Mouse (Mus musculus): Measurements from ENCODE around the gene Mast4. TPM values are rescaled to one million over a fixed set of nuclear protein-coding genes. Genes with fewer than 3 reads are reported as not detected.

Mast4 gene
- polyA plus RNA-seq, 1 experiment from 2014 or later, result 10.1 TPM

GRCm38 (mm10) chr13:103176871-103177270, 157.4 kb downstream of the Mast4 start:
- DNase-seq (ENCODE audit: low spot score) (no peak), ATAC-seq (replicated peaks; ENCODE audit: low FRiP score) (no peak)

GRCm38 (mm10) chr13:103174431-103174830, 159.9 kb downstream of the Mast4 start:
- Histone ChIP-seq H3K4me2 (no peak overlapping the region), H3K27me3 (replicated peaks; ENCODE audit: control insufficient read depth, insufficient read depth, low read length) (no peaks in the 10 kb centered on the region), H3K9me3 (ENCODE audit: control insufficient read depth, low read length) (no peaks in the 10 kb centered on the region), H3K36me3 (ENCODE audit: control insufficient read depth, insufficient read depth, low read length) (no peaks in the 10 kb centered on the region), H3K4me1 (replicated peaks; ENCODE audit: control insufficient read depth, insufficient read depth, low read length) (no peaks in the 10 kb centered on the region), H3K27ac (ENCODE audit: low read depth, low read length) (no peak overlapping the region), H3K4me3 (ENCODE audit: low read depth, low read length) (no peak overlapping the region), H3K9ac (ENCODE audit: low read depth, low read length) (no peak overlapping the region)
- ATAC-seq (replicated peaks; ENCODE audit: low FRiP score), result no peak
- 81% methylated on average over 5 of the region's 5 CpGs for WGBS
- no peak for DNase-seq (ENCODE audit: low spot score)

More at GRCm38 (mm10) chr13:103176871-103177270, 157.4 kb downstream of the Mast4 start:
- H3K4me2 ChIP-seq, result no peak overlapping the region
- H3K27me3 ChIP-seq (replicated peaks; ENCODE audit: control insufficient read depth, insufficient read depth, low read length), result no peaks in the 10 kb centered on the region
- H3K9ac ChIP-seq (ENCODE audit: low read depth, low read length), result no peak overlapping the region
- WGBS, result 74% methylated on average over 7 of the region's 7 CpGs
- H3K4me1 ChIP-seq (replicated peaks; ENCODE audit: control insufficient read depth, insufficient read depth, low read length), result no peaks in the 10 kb centered on the region
- no peak overlapping the region for H3K4me3 ChIP-seq (ENCODE audit: low read depth, low read length)
- H3K9me3 ChIP-seq (ENCODE audit: control insufficient read depth, low read length), result no peaks in the 10 kb centered on the region
- H3K27ac ChIP-seq (ENCODE audit: low read depth, low read length), result no peak overlapping the region
- no peaks in the 10 kb centered on the region for H3K36me3 ChIP-seq (ENCODE audit: control insufficient read depth, insufficient read depth, low read length)

- no peaks in the 10 kb centered on the region for H3K9me3 ChIP-seq (ENCODE audit: control insufficient read depth, low read length)
- ATAC-seq (replicated peaks; ENCODE audit: low FRiP score) (no peak), DNase-seq (ENCODE audit: low spot score) (no peak)
- H3K9ac ChIP-seq (ENCODE audit: low read depth, low read length), result no peak overlapping the region
- no peak overlapping the region for H3K27ac ChIP-seq (ENCODE audit: low read depth, low read length)
- H3K4me2 ChIP-seq, result no peak overlapping the region
- WGBS, result 39% methylated on average over 7 of the region's 7 CpGs
- no peaks in the 10 kb centered on the region for H3K4me1 ChIP-seq (replicated peaks; ENCODE audit: control insufficient read depth, insufficient read depth, low read length)
- H3K4me3 ChIP-seq (ENCODE audit: low read depth, low read length), result no peak overlapping the region
- H3K36me3 ChIP-seq (ENCODE audit: control insufficient read depth, insufficient read depth, low read length), result no peaks in the 10 kb centered on the region
- no peaks in the 10 kb centered on the region for H3K27me3 ChIP-seq (replicated peaks; ENCODE audit: control insufficient read depth, insufficient read depth, low read length)
Observed at GRCm38 (mm10) chr13:103173545-103174182, 160.6 kb downstream of the Mast4 start.

GRCm38 (mm10) chr13:103151944-103152343, 182.4 kb downstream of the Mast4 start:
- Histone ChIP-seq H3K27ac (ENCODE audit: low read depth, low read length) (no peak overlapping the region), H3K4me3 (ENCODE audit: low read depth, low read length) (no peak overlapping the region), H3K36me3 (ENCODE audit: control insufficient read depth, insufficient read depth, low read length) (no peaks in the 10 kb centered on the region), H3K9me3 (ENCODE audit: control insufficient read depth, low read length) (no peaks in the 10 kb centered on the region), H3K9ac (ENCODE audit: low read depth, low read length) (no peak overlapping the region), H3K27me3 (replicated peaks; ENCODE audit: control insufficient read depth, insufficient read depth, low read length) (no peaks in the 10 kb centered on the region), H3K4me1 (replicated peaks; ENCODE audit: control insufficient read depth, insufficient read depth, low read length) (no peaks in the 10 kb centered on the region), H3K4me2 (no peak overlapping the region)
- 83% methylated on average over 8 of the region's 8 CpGs for WGBS
- DNase-seq (ENCODE audit: low spot score) (no peak), ATAC-seq (replicated peaks; ENCODE audit: low FRiP score) (no peak)

- Histone ChIP-seq H3K27ac (ENCODE audit: low read depth, low read length) (no peak overlapping the region), H3K4me2 (no peak overlapping the region), H3K9ac (ENCODE audit: low read depth, low read length) (no peak overlapping the region), H3K9me3 (ENCODE audit: control insufficient read depth, low read length) (no peaks in the 10 kb centered on the region), H3K36me3 (ENCODE audit: control insufficient read depth, insufficient read depth, low read length) (no peaks in the 10 kb centered on the region), H3K27me3 (replicated peaks; ENCODE audit: control insufficient read depth, insufficient read depth, low read length) (no peaks in the 10 kb centered on the region), H3K4me1 (replicated peaks; ENCODE audit: control insufficient read depth, insufficient read depth, low read length) (no peaks in the 10 kb centered on the region), H3K4me3 (ENCODE audit: low read depth, low read length) (no peak overlapping the region)
- ATAC-seq (replicated peaks; ENCODE audit: low FRiP score), result no peak
- 59% methylated on average over 11 of the region's 11 CpGs for WGBS
- DNase-seq (ENCODE audit: low spot score), result no peak
Observed at GRCm38 (mm10) chr13:103151171-103151570, 183.1 kb downstream of the Mast4 start.

- Histone ChIP-seq H3K4me1 (replicated peaks; ENCODE audit: control insufficient read depth, insufficient read depth, low read length) (no peaks in the 10 kb centered on the region), H3K27me3 (replicated peaks; ENCODE audit: control insufficient read depth, insufficient read depth, low read length) (no peaks in the 10 kb centered on the region), H3K9ac (ENCODE audit: low read depth, low read length) (no peak overlapping the region), H3K36me3 (ENCODE audit: control insufficient read depth, insufficient read depth, low read length) (no peaks in the 10 kb centered on the region), H3K9me3 (ENCODE audit: control insufficient read depth, low read length) (no peaks in the 10 kb centered on the region), H3K4me3 (ENCODE audit: low read depth, low read length) (no peak overlapping the region), H3K4me2 (no peak overlapping the region), H3K27ac (ENCODE audit: low read depth, low read length) (no peak overlapping the region)
- DNase-seq (ENCODE audit: low spot score) (no peak), ATAC-seq (replicated peaks; ENCODE audit: low FRiP score) (no peak)
- WGBS, result 82% methylated on average over 4 of the region's 4 CpGs
Observed at GRCm38 (mm10) chr13:103150671-103151070, 183.6 kb downstream of the Mast4 start.

GRCm38 (mm10) chr13:103149415-103149814, 184.9 kb downstream of the Mast4 start:
- no peaks in the 10 kb centered on the region for H3K36me3 ChIP-seq (ENCODE audit: control insufficient read depth, insufficient read depth, low read length)
- no peak overlapping the region for H3K4me2 ChIP-seq
- 80% methylated on average over 7 of the region's 7 CpGs for WGBS
- no peaks in the 10 kb centered on the region for H3K4me1 ChIP-seq (replicated peaks; ENCODE audit: control insufficient read depth, insufficient read depth, low read length)
- H3K9me3 ChIP-seq (ENCODE audit: control insufficient read depth, low read length), result no peaks in the 10 kb centered on the region
- no peak overlapping the region for H3K4me3 ChIP-seq (ENCODE audit: low read depth, low read length)
- no peak for DNase-seq (ENCODE audit: low spot score)
- H3K9ac ChIP-seq (ENCODE audit: low read depth, low read length), result no peak overlapping the region
- H3K27ac ChIP-seq (ENCODE audit: low read depth, low read length), result no peak overlapping the region
- H3K27me3 ChIP-seq (replicated peaks; ENCODE audit: control insufficient read depth, insufficient read depth, low read length), result no peaks in the 10 kb centered on the region
- no peak for ATAC-seq (replicated peaks; ENCODE audit: low FRiP score)

- Histone ChIP-seq H3K9ac (ENCODE audit: low read depth, low read length) (no peak overlapping the region), H3K4me2 (no peak overlapping the region), H3K36me3 (ENCODE audit: control insufficient read depth, insufficient read depth, low read length) (no peaks in the 10 kb centered on the region), H3K27ac (ENCODE audit: low read depth, low read length) (no peak overlapping the region), H3K4me1 (replicated peaks; ENCODE audit: control insufficient read depth, insufficient read depth, low read length) (no peaks in the 10 kb centered on the region), H3K9me3 (ENCODE audit: control insufficient read depth, low read length) (no peaks in the 10 kb centered on the region), H3K4me3 (ENCODE audit: low read depth, low read length) (no peak overlapping the region), H3K27me3 (replicated peaks; ENCODE audit: control insufficient read depth, insufficient read depth, low read length) (no peaks in the 10 kb centered on the region)
- 55% methylated on average over 5 of the region's 5 CpGs for WGBS
- ATAC-seq (replicated peaks; ENCODE audit: low FRiP score) (no peak), DNase-seq (ENCODE audit: low spot score) (no peak)
Observed at GRCm38 (mm10) chr13:103144343-103144742, 190.0 kb downstream of the Mast4 start.

GRCm38 (mm10) chr13:103141304-103141703, 193.0 kb downstream of the Mast4 start:
- Histone ChIP-seq H3K36me3 (ENCODE audit: control insufficient read depth, insufficient read depth, low read length) (no peaks in the 10 kb centered on the region), H3K4me2 (no peak overlapping the region), H3K27ac (ENCODE audit: low read depth, low read length) (no peak overlapping the region), H3K27me3 (replicated peaks; ENCODE audit: control insufficient read depth, insufficient read depth, low read length) (no peaks in the 10 kb centered on the region), H3K9me3 (ENCODE audit: control insufficient read depth, low read length) (no peaks in the 10 kb centered on the region), H3K9ac (ENCODE audit: low read depth, low read length) (no peak overlapping the region), H3K4me1 (replicated peaks; ENCODE audit: control insufficient read depth, insufficient read depth, low read length) (no peaks in the 10 kb centered on the region), H3K4me3 (ENCODE audit: low read depth, low read length) (no peak overlapping the region)
- ATAC-seq (replicated peaks; ENCODE audit: low FRiP score) (no peak), DNase-seq (ENCODE audit: low spot score) (no peak)
- WGBS, result 78% methylated on average over 5 of the region's 5 CpGs

Data from liver, embryonic 11.5 days (tissue).